Mouse (Mus musculus): ENCODE data around the gene Itga6. TPM values are rescaled to one million over a fixed set of nuclear protein-coding genes. Genes with fewer than 3 reads are reported as not detected.

Gene Itga6
- polyA plus RNA-seq, 1 experiment from 2014 or later: 75.1 TPM

DNA sequence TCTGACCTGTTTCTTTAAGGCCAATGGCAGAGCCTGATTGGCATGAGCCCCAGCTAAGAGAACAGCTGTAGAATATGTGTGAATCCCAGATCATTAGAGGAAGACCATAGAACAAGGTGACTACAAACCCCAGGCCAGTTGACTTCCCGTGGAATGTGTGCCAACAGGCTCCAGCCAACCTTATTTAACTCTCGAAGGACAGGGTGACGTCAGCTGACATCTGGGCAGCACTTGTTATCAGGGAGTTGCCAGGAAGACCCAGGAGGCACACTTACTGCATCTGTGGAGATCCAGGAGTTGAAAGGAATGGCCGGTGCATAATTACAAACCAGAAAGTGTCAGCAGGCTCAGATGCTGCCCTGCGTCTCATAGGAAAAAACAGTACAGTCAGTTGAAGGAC lies 16.6 kb upstream of the Itga6 start:
- Histone ChIP-seq H3K4me2 (replicated peaks; ENCODE audit: low read depth, low read length) (no peak overlapping the region), H3K27ac (ENCODE audit: low read length) (no peak overlapping the region), H3K36me3 (ENCODE audit: insufficient read depth, low read length) (no peaks in the 10 kb centered on the region), H3K27me3 (ENCODE audit: insufficient read depth, low read length) (no peaks in the 10 kb centered on the region), H3K9ac (replicated peaks; ENCODE audit: low read length) (no peak overlapping the region), H3K4me3 (ENCODE audit: low read length) (no peak overlapping the region), H3K9me3 (ENCODE audit: low read length) (no peaks in the 10 kb centered on the region), H3K4me1 (ENCODE audit: insufficient read depth, low read length) (peaks cover 26% of the 10 kb centered on the region)
- no peak for ATAC-seq (ENCODE audit: low FRiP score, low TSS enrichment)
- WGBS: 60% methylated on average over 5 of the region's 5 CpGs

- no peak overlapping the region for H3K4me2 ChIP-seq (replicated peaks; ENCODE audit: low read depth, low read length)
- H3K4me1 ChIP-seq (ENCODE audit: insufficient read depth, low read length): peaks cover 38% of the 10 kb centered on the region
- no peaks in the 10 kb centered on the region for H3K9me3 ChIP-seq (ENCODE audit: low read length)
- no peak overlapping the region for H3K4me3 ChIP-seq (ENCODE audit: low read length)
- WGBS: 40% methylated on average over 20 of the region's 20 CpGs
- no peak overlapping the region for H3K9ac ChIP-seq (replicated peaks; ENCODE audit: low read length)
- H3K27me3 ChIP-seq (ENCODE audit: insufficient read depth, low read length): no peaks in the 10 kb centered on the region
- no peaks in the 10 kb centered on the region for H3K36me3 ChIP-seq (ENCODE audit: insufficient read depth, low read length)
- H3K27ac ChIP-seq (ENCODE audit: low read length): no peak overlapping the region
- ATAC-seq (ENCODE audit: low FRiP score, low TSS enrichment): no peak
These were observed 14.5 kb upstream of the Itga6 start for GRCm38 (mm10) chr2:71730623-71731612.

- H3K27ac ChIP-seq (ENCODE audit: low read length): 0 out of 2 replicates have a peak overlapping the region, but pooled peaks have one; percentile 13
- no peak for ATAC-seq (ENCODE audit: low FRiP score, low TSS enrichment)
- 25% methylated on average over 9 of the region's 9 CpGs for WGBS
- peaks cover 3% of the 10 kb centered on the region; the same call in 1 of the 2 replicates for H3K9me3 ChIP-seq (ENCODE audit: low read length)
- H3K27me3 ChIP-seq (ENCODE audit: insufficient read depth, low read length): no peaks in the 10 kb centered on the region
- H3K36me3 ChIP-seq (ENCODE audit: insufficient read depth, low read length): no peaks in the 10 kb centered on the region
- H3K9ac ChIP-seq (replicated peaks; ENCODE audit: low read length): no peak overlapping the region
- H3K4me1 ChIP-seq (ENCODE audit: insufficient read depth, low read length): peaks cover 42% of the 10 kb centered on the region
- no peak overlapping the region for H3K4me3 ChIP-seq (ENCODE audit: low read length)
- no peak overlapping the region for H3K4me2 ChIP-seq (replicated peaks; ENCODE audit: low read depth, low read length)
These were observed 10.5 kb upstream of the Itga6 start for GRCm38 (mm10) chr2:71734792-71735392.

GRCm38 (mm10) chr2:71735541-71736159 lies 9.8 kb upstream of the Itga6 start:
- H3K4me1 ChIP-seq (ENCODE audit: insufficient read depth, low read length): peaks cover 44% of the 10 kb centered on the region
- H3K4me2 ChIP-seq (replicated peaks; ENCODE audit: low read depth, low read length): no peak overlapping the region
- H3K4me3 ChIP-seq (ENCODE audit: low read length): no peak overlapping the region
- WGBS: 90% methylated on average over 17 of the region's 17 CpGs
- no peak overlapping the region for H3K9ac ChIP-seq (replicated peaks; ENCODE audit: low read length)
- H3K27me3 ChIP-seq (ENCODE audit: insufficient read depth, low read length): no peaks in the 10 kb centered on the region
- peaks cover 3% of the 10 kb centered on the region; the same call in 1 of the 2 replicates for H3K9me3 ChIP-seq (ENCODE audit: low read length)
- H3K36me3 ChIP-seq (ENCODE audit: insufficient read depth, low read length): no peaks in the 10 kb centered on the region
- H3K27ac ChIP-seq (ENCODE audit: low read length): 0 out of 2 replicates have a peak overlapping the region, but pooled peaks have one; percentile 13
- ATAC-seq (ENCODE audit: low FRiP score, low TSS enrichment): no peak

GRCm38 (mm10) chr2:71736213-71736612 lies 9.2 kb upstream of the Itga6 start:
- no peaks in the 10 kb centered on the region for H3K36me3 ChIP-seq (ENCODE audit: insufficient read depth, low read length)
- no peak overlapping the region for H3K27ac ChIP-seq (ENCODE audit: low read length)
- peaks cover 3% of the 10 kb centered on the region; the same call in 1 of the 2 replicates for H3K9me3 ChIP-seq (ENCODE audit: low read length)
- H3K27me3 ChIP-seq (ENCODE audit: insufficient read depth, low read length): no peaks in the 10 kb centered on the region
- no peak overlapping the region for H3K4me3 ChIP-seq (ENCODE audit: low read length)
- no peak overlapping the region for H3K9ac ChIP-seq (replicated peaks; ENCODE audit: low read length)
- H3K4me2 ChIP-seq (replicated peaks; ENCODE audit: low read depth, low read length): no peak overlapping the region
- H3K4me1 ChIP-seq (ENCODE audit: insufficient read depth, low read length): peaks cover 40% of the 10 kb centered on the region
- ATAC-seq (ENCODE audit: low FRiP score, low TSS enrichment): no peak
- whole genome bisulfite sequencing: 89% methylated on average over 2 of the region's 2 CpGs

- Histone ChIP-seq H3K4me3 (ENCODE audit: low read length) (no peak overlapping the region), H3K4me1 (ENCODE audit: insufficient read depth, low read length) (peaks cover 45% of the 10 kb centered on the region), H3K9ac (replicated peaks; ENCODE audit: low read length) (no peak overlapping the region; the same call in 1 of the 2 replicates), H3K27ac (ENCODE audit: low read length) (peak overlapping the region; percentile 93), H3K36me3 (ENCODE audit: insufficient read depth, low read length) (no peaks in the 10 kb centered on the region), H3K4me2 (replicated peaks; ENCODE audit: low read depth, low read length) (peak overlapping the region; percentile 12; the same call in 1 of the 2 replicates), H3K9me3 (ENCODE audit: low read length) (peaks cover 3% of the 10 kb centered on the region; the same call in 1 of the 2 replicates), H3K27me3 (ENCODE audit: insufficient read depth, low read length) (no peaks in the 10 kb centered on the region)
- peak; percentile 96 for ATAC-seq (ENCODE audit: low FRiP score, low TSS enrichment)
- 53% methylated on average over 9 of the region's 9 CpGs for WGBS
These were observed 6.1 kb upstream of the Itga6 start for GRCm38 (mm10) chr2:71739173-71739860.

- no peak for ATAC-seq (ENCODE audit: low FRiP score, low TSS enrichment)
- no peak overlapping the region; the same call in 1 of the 2 replicates for H3K27ac ChIP-seq (ENCODE audit: low read length)
- no peaks in the 10 kb centered on the region for H3K36me3 ChIP-seq (ENCODE audit: insufficient read depth, low read length)
- no peak overlapping the region for H3K4me2 ChIP-seq (replicated peaks; ENCODE audit: low read depth, low read length)
- H3K4me3 ChIP-seq (ENCODE audit: low read length): no peak overlapping the region
- WGBS: 63% methylated on average over 4 of the region's 4 CpGs
- H3K27me3 ChIP-seq (ENCODE audit: insufficient read depth, low read length): no peaks in the 10 kb centered on the region
- H3K9ac ChIP-seq (replicated peaks; ENCODE audit: low read length): no peak overlapping the region
- peaks cover 48% of the 10 kb centered on the region for H3K4me1 ChIP-seq (ENCODE audit: insufficient read depth, low read length)
- no peaks in the 10 kb centered on the region for H3K9me3 ChIP-seq (ENCODE audit: low read length)
These were observed 2.9 kb upstream of the Itga6 start for GRCm38 (mm10) chr2:71742557-71742956.

GRCm38 (mm10) chr2:71743377-71743776 lies 2.0 kb upstream of the Itga6 start:
- no peaks in the 10 kb centered on the region for H3K36me3 ChIP-seq (ENCODE audit: insufficient read depth, low read length)
- no peak overlapping the region for H3K9ac ChIP-seq (replicated peaks; ENCODE audit: low read length)
- no peak overlapping the region for H3K4me3 ChIP-seq (ENCODE audit: low read length)
- 0 out of 2 replicates have a peak overlapping the region, but pooled peaks have one; percentile 16 for H3K27ac ChIP-seq (ENCODE audit: low read length)
- peaks cover 44% of the 10 kb centered on the region for H3K4me1 ChIP-seq (ENCODE audit: insufficient read depth, low read length)
- no peaks in the 10 kb centered on the region for H3K9me3 ChIP-seq (ENCODE audit: low read length)
- 51% methylated on average over 7 of the region's 7 CpGs for WGBS
- no peak overlapping the region for H3K4me2 ChIP-seq (replicated peaks; ENCODE audit: low read depth, low read length)
- H3K27me3 ChIP-seq (ENCODE audit: insufficient read depth, low read length): no peaks in the 10 kb centered on the region
- no peak for ATAC-seq (ENCODE audit: low FRiP score, low TSS enrichment)

DNA sequence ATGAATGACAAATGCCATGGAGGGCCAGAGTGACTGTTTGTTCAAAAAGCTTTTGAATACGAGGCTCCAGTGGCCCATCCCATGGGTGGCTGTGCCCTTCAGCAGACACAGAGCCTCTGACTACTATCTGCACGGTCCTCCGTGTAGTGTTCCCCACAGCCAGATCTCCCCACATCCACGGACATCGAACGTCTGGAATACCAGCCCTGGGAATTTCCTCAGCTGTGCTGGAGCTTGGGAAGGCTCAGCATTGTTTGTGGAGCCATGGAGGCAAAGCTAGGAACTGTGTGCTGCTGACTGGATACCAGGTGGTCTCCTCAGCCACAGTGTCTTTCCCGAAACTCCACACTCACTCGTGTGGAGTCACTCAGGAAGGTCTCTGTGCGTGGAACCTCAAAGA lies 1.1 kb upstream of the Itga6 start:
- no peak overlapping the region for H3K4me2 ChIP-seq (replicated peaks; ENCODE audit: low read depth, low read length)
- no peak overlapping the region for H3K4me3 ChIP-seq (ENCODE audit: low read length)
- WGBS: 28% methylated on average over 9 of the region's 9 CpGs
- H3K9me3 ChIP-seq (ENCODE audit: low read length): no peaks in the 10 kb centered on the region
- ATAC-seq (ENCODE audit: low FRiP score, low TSS enrichment): no peak
- H3K36me3 ChIP-seq (ENCODE audit: insufficient read depth, low read length): no peaks in the 10 kb centered on the region
- H3K27ac ChIP-seq (ENCODE audit: low read length): peak overlapping the region; percentile 56
- H3K9ac ChIP-seq (replicated peaks; ENCODE audit: low read length): peak overlapping the region; percentile 7; the same call in 1 of the 2 replicates
- H3K4me1 ChIP-seq (ENCODE audit: insufficient read depth, low read length): peaks cover 36% of the 10 kb centered on the region
- no peaks in the 10 kb centered on the region for H3K27me3 ChIP-seq (ENCODE audit: insufficient read depth, low read length)
